Mouse (Mus musculus): ENCODE measurements at regions not wholly inside any gene's neighbourhood (a gene's known extent, or its start where the extent isn't known, plus 50 kb on each side); places are given as distances from the start of the nearest gene placed in this dataset.

- no peak for DNase-seq
Observed at GRCm38 (mm10) chr5:148608857-148609505, 56.4 kb upstream of the Ubl3 start.

GRCm38 (mm10) chr5:148608178-148608577 lies 55.6 kb upstream of the Ubl3 start:
- DNase-seq = no peak

GRCm38 (mm10) chr5:148605730-148606129 lies 53.1 kb upstream of the Ubl3 start:
- DNase-seq = no peak

Measured in cerebellum, postnatal 36 days (tissue).